ENCODE assay signal across 14 mouse cellular contexts in genomic region chr4:103123606-103124005, GRCm38 (mm10).
"Had no signal": no experiment of that assay in that cellular context is flagged by ENCODE, and none has a peak within 500 bp of the region (broad histone marks: within the 10 kb centered on the region; RNA-seq: fewer than 3 reads in every experiment).

No protein-coding gene starts in this region.

- ATAC-seq: lung, postnatal 0 days; midbrain, embryonic 13.5 days had no signal

- H3K9me3 ChIP-seq: limb, embryonic 13.5 days; midbrain, embryonic 13.5 days; neural tube, embryonic 15.5 days had no signal

- H3K36me3 ChIP-seq: limb, embryonic 13.5 days; midbrain, embryonic 13.5 days; neural tube, embryonic 15.5 days had no signal

- DNase-seq: kidney, adult 11 months; kidney, adult 9 months; kidney, postnatal 10 days; left cerebral cortex, postnatal 4 days; lung, adult 2 months; right cerebral cortex, adult 18-20 months; thymus, postnatal 4 days had no signal

- H3K4me3 ChIP-seq: limb, embryonic 13.5 days; midbrain, embryonic 13.5 days; myocyte; neural tube, embryonic 15.5 days had no signal

- H3K27ac ChIP-seq: limb, embryonic 13.5 days; liver, embryonic 14.5 days; midbrain, embryonic 13.5 days; neural tube, embryonic 15.5 days; stomach, postnatal 0 days had no signal

- H3K27me3 ChIP-seq: limb, embryonic 13.5 days; midbrain, embryonic 13.5 days; neural tube, embryonic 15.5 days had no signal
